Mouse (Mus musculus) CH12.LX (cell line): Measurements from ENCODE around the gene Scgb2b20. TPM values are rescaled to one million over a fixed set of nuclear protein-coding genes. Genes with fewer than 3 reads are reported as not detected.
"Not testable (repeated sequence)": the region's sequence is repeated elsewhere in the genome, so short reads cannot be mapped to it uniquely, and the experiment has no call there.

Source experiments
- DNase-seq: peaks from one replicate; pipeline ENCODE4 v3.0.0-alpha.2; 2013; ENCODE audit errors: extremely low read depth
- H3K27ac ChIP-seq: 2 replicates; pipeline ENCODE4 v1.5.1; 2012; ENCODE audit warnings: low read depth, mild to moderate bottlenecking, control low read depth, moderate library complexity; ENCODE audit not compliant: insufficient read depth
- H3K27me3 ChIP-seq: replicated peaks from 2 replicates; pipeline ENCODE3; 2012; ENCODE audit warnings: inconsistent platforms
- H3K36me3 ChIP-seq, 2 experiments: replicated peaks in 1 of 2; 2 replicates each; pipeline versions ENCODE3 to v1.6.1; 2012; ENCODE audit warnings: inconsistent platforms in 1 of 2, low read length in 1 of 2, mild to moderate bottlenecking in 1 of 2, mixed read lengths in 1 of 2, moderate library complexity in 1 of 2; ENCODE audit not compliant: control insufficient read depth in 1 of 2, insufficient read depth in 1 of 2
- H3K4me1 ChIP-seq, 2 experiments: 2 replicates each; pipeline ENCODE4 v1.6.1; 2012; ENCODE audit warnings: inconsistent platforms in 1 of 2, moderate library complexity in 1 of 2; ENCODE audit not compliant: insufficient read depth in 2 of 2, control insufficient read depth in 1 of 2
- H3K4me2 ChIP-seq: 2 replicates; pipeline ENCODE4 v1.6.1; 2012; ENCODE audit warnings: low read depth, mild to moderate bottlenecking, control low read depth; ENCODE audit not compliant: poor library complexity, insufficient read depth, severe bottlenecking
- H3K4me3 ChIP-seq, 3 experiments: fragments of 150-350 bp in 1 of 3; sonication (generic) in 1 of 3; replicated peaks in 1 of 3; 2 replicates each; pipeline versions ENCODE3 to v1.5.1; 2011 to 2012; ENCODE audit warnings: low read depth in 2 of 3, low read length in 2 of 3, mild to moderate bottlenecking in 2 of 3, moderate library complexity in 2 of 3, control low read depth in 1 of 3, improper control_type of control experiment in 1 of 3, inconsistent platforms in 1 of 3, mixed read lengths in 1 of 3; ENCODE audit not compliant: poor library complexity in 1 of 3
- H3K79me2 ChIP-seq: replicated peaks from 2 replicates; pipeline ENCODE4 v1.6.1; 2012; ENCODE audit warnings: mild to moderate bottlenecking, moderate library complexity; ENCODE audit not compliant: control insufficient read depth, poor library complexity, insufficient read depth, severe bottlenecking; ENCODE audit errors: extremely low read depth
- H3K9ac ChIP-seq: 2 replicates; pipeline ENCODE4 v1.6.1; 2012; ENCODE audit warnings: low read depth, mild to moderate bottlenecking, control low read depth, moderate library complexity; ENCODE audit not compliant: insufficient read depth
- H3K9me3 ChIP-seq: replicated peaks from 2 replicates; pipeline ENCODE3; 2012; ENCODE audit warnings: low read length, inconsistent platforms, mixed read lengths
- BHLHE40 ChIP-seq: IDR thresholded peaks from 2 replicates; pipeline ENCODE4 v1.6.1; 2011; ENCODE audit warnings: mild to moderate bottlenecking, low read depth, low read length, improper control_type of control experiment
- CHD1 ChIP-seq: IDR thresholded peaks from 2 replicates; pipeline ENCODE4 v1.6.1; 2012; ENCODE audit warnings: low read depth, low read length, improper control_type of control experiment, inconsistent platforms
- ELF1 ChIP-seq: IDR thresholded peaks from 2 replicates; pipeline ENCODE4 v1.6.1; 2014; ENCODE audit warnings: low read depth, mild to moderate bottlenecking, inconsistent platforms, low read length, improper control_type of control experiment
- EP300 ChIP-seq: IDR thresholded peaks from 2 replicates; pipeline ENCODE4 v1.6.1; 2011; ENCODE audit warnings: low read length, improper control_type of control experiment
- IRF4 ChIP-seq: IDR thresholded peaks from 2 replicates; pipeline ENCODE4 v1.6.1; 2014; ENCODE audit warnings: low read depth, mild to moderate bottlenecking, inconsistent platforms, low read length, improper control_type of control experiment
- MAZ ChIP-seq: IDR thresholded peaks from 2 replicates; pipeline ENCODE4 v1.6.1; 2012; ENCODE audit warnings: low read depth, mild to moderate bottlenecking, inconsistent platforms, low read length, improper control_type of control experiment, moderate library complexity
- PAX5 ChIP-seq: IDR thresholded peaks from 2 replicates; pipeline ENCODE4 v1.6.1; 2012; ENCODE audit warnings: low read length, inconsistent platforms, mixed read lengths
- POLR2AphosphoS2 ChIP-seq: IDR thresholded peaks from 2 replicates; pipeline ENCODE4 v1.6.1; 2011; ENCODE audit warnings: low read depth, low read length, improper control_type of control experiment
- UBTF ChIP-seq: IDR thresholded peaks from 2 replicates; pipeline ENCODE4 v1.6.1; 2012; ENCODE audit warnings: low read depth, mild to moderate bottlenecking, inconsistent platforms, low read length, improper control_type of control experiment, moderate library complexity
- ZNF384 ChIP-seq: IDR thresholded peaks from 2 replicates; pipeline ENCODE4 v1.6.1; 2012; ENCODE audit warnings: low read depth, low read length, improper control_type of control experiment, inconsistent platforms
- dilution Hi-C: fragments of 300-500 bp; cut with MboI; formaldehyde crosslinking; loops from 2 replicates; pipeline ENCODE4 v1.14.3; 2020; ENCODE audit warnings: low sequenced_read_pairs; ENCODE audit not compliant: extremely low pct_unique_long_range_greater_than_20kb, extremely low pct_ligation_motif_present
- in situ Hi-C: fragments of 300-500 bp; cut with MboI; formaldehyde crosslinking; loops from 3 replicates; pipeline ENCODE4 v1.14.3; 2019; ENCODE audit warnings: low sequenced_read_pairs, low pct_ligation_motif_present, low pct_unique_long_range_greater_than_20kb, mixed read lengths
- polyA plus RNA-seq: library from polyadenylated mRNA; unstranded; fragments of >175 nt; gene quantifications from 2 replicates; pipeline ENCODE4 v1.2.1, GENCODE M21; 2012; ENCODE audit warnings: low read depth; ENCODE audit not compliant: insufficient read length
- total RNA-seq, 2 experiments: library from RNA; depleted of rRNA; stranded (reverse); fragments of 300-350 nt in 1 of 2; fragments of >200 nt in 1 of 2; gene quantifications; 2 replicates each; pipeline ENCODE4 v1.2.3; 2012 to 2014

Scgb2b20 gene
- total RNA-seq (2012; rRNA removed) (not detected in 2 replicates), total RNA-seq (2014; rRNA removed) (not detected in 2 replicates), polyA plus RNA-seq (not detected in 2 replicates)

DNA sequence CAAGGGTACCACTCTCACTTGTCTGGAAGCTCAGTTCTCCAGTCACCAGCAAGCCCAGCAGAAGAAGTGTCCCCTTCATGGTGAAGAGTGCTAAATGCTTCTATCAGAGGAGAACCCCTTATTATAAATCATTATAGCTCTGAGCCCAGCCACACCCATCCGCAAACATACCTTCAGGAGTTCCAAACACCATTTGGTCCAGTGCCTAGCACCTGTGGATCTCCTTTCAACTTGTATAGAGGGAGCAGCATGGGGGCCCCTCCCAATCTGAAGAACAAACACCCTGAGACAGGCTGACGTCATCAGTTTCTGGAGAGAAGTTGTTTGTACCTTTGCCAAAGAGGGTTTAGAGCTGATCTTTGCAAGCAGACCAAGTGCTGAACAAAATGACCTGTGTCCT lies at the start of gene Scgb2b20:
Scgb2b20 (minus strand) TSS at position 101 of the 400 bp plus-strand sequence.
- H3K4me1 ChIP-seq, H3K4me2 ChIP-seq, DNase-seq, H3K9me3 ChIP-seq, H3K9ac ChIP-seq, H3K79me2 ChIP-seq, dilution Hi-C loops, H3K27ac ChIP-seq, H3K27me3 ChIP-seq, in situ Hi-C loops, H3K36me3 ChIP-seq, H3K4me3 ChIP-seq: not testable (repeated sequence)

- H3K9me3 ChIP-seq, DNase-seq, dilution Hi-C loops, H3K4me1 ChIP-seq, H3K27me3 ChIP-seq, H3K4me2 ChIP-seq, H3K36me3 ChIP-seq, H3K27ac ChIP-seq, in situ Hi-C loops, H3K4me3 ChIP-seq, H3K79me2 ChIP-seq, H3K9ac ChIP-seq: not testable (repeated sequence)
These were observed 43.6 kb upstream of the Scgb2b20 start for GRCm38 (mm10) chr7:33409681-33410080.

DNA sequence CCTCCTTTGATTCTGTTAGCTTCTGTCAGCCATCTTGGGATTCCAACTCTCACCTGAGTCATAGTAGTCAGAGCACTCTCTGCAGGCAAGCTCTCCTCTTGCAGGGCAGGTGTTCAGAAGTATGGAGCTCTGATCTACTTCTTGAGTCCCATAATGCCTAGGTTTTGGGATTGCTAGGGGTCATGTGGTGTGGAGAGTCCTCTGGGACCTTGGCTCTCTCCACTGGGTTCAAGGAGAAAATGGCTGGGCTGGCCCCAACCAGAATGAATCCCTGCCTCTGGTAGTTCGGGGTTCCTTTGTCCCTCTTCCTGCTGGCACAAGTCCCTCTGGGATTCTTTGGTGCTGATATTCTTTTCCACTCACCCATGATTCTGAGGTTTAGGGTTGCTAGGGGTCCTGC lies 35.5 kb upstream of the Scgb2b20 start:
- DNase-seq: no peak
- H3K4me2 ChIP-seq: no peak overlapping the region
- H3K9me3 ChIP-seq: peaks cover 13% of the 10 kb centered on the region
- no peak overlapping the region for H3K9ac ChIP-seq
- no peak overlapping the region for H3K27ac ChIP-seq
- no peak for TF ChIP-seq ZNF384
- TF ChIP-seq UBTF: no peak
- TF ChIP-seq POLR2AphosphoS2: no peak
- TF ChIP-seq CHD1: no peak
- TF ChIP-seq BHLHE40: no peak
- no peak for TF ChIP-seq IRF4
- no peak for TF ChIP-seq ELF1
- no peak for TF ChIP-seq MAZ
- no peak for TF ChIP-seq PAX5
- TF ChIP-seq EP300: no peak
- no peak overlapping the region for H3K4me3 ChIP-seq
- H3K4me1 ChIP-seq: no peaks in the 10 kb centered on the region
- dilution Hi-C loops (no loop called here), in situ Hi-C loops (no loop called here)
- H3K79me2 ChIP-seq: no peaks in the 10 kb centered on the region
- H3K36me3 ChIP-seq: no peaks in the 10 kb centered on the region
- H3K27me3 ChIP-seq: no peaks in the 10 kb centered on the region

- in situ Hi-C loops, H3K4me3 ChIP-seq, dilution Hi-C loops, H3K4me1 ChIP-seq, H3K36me3 ChIP-seq, DNase-seq, H3K27me3 ChIP-seq, H3K27ac ChIP-seq, H3K9ac ChIP-seq, H3K79me2 ChIP-seq, H3K4me2 ChIP-seq: not testable (repeated sequence)
- H3K9me3 ChIP-seq: peaks cover 13% of the 10 kb centered on the region
These were observed 33.6 kb upstream of the Scgb2b20 start for GRCm38 (mm10) chr7:33399749-33400148.

- H3K9me3 ChIP-seq, H3K9ac ChIP-seq, H3K27me3 ChIP-seq, H3K36me3 ChIP-seq, H3K4me3 ChIP-seq, dilution Hi-C loops, H3K4me1 ChIP-seq, in situ Hi-C loops, H3K27ac ChIP-seq, H3K4me2 ChIP-seq, DNase-seq, H3K79me2 ChIP-seq: not testable (repeated sequence)
These were observed 6.8 kb upstream of the Scgb2b20 start, which contains the start of gene Scgb1b20 for GRCm38 (mm10) chr7:33372934-33373333. Gene Scgb1b20 (plus strand): TSS chr7:33373234.
